ENCODE assay signal across 10 mouse cellular contexts in the genomic region with DNA sequence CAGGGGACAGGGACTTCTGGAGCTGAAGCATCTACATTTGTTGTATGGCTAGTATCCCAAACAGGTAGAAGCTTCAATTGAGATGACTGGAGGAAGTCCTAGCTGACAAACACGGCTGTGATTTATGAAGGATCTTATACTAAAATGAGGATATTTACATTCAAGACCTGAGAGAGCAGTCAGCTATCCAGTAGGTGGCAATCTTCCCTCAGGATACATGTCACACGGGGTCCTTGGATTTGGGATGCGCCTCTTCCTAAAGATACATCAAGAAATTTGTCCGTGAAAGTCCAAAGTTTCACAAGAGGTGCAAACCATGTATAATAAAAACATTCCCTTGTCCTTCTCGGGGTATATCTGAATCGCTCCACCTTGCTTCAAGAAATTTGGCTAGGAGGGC.
DNase-seq lines count a peak whose midpoint lies in the region; ATAC-seq and TF ChIP-seq lines count a peak whose summit lies in the region.
"Had no signal": no experiment of that assay in that cellular context is flagged by ENCODE, and none has a peak within 500 bp of the region (broad histone marks: within the 10 kb centered on the region; RNA-seq: fewer than 3 reads in every experiment).

No protein-coding gene starts in this region.

- 48% methylated on average over 6 of the region's 6 CpGs for WGBS in hindbrain, embryonic 10.5 days
- whole genome bisulfite sequencing in hindbrain, embryonic 13.5 days = 49% methylated on average over 6 of the region's 6 CpGs
- WGBS in midbrain, embryonic 11.5 days = 49% methylated on average over 6 of the region's 6 CpGs
- 44% methylated on average over 6 of the region's 6 CpGs for WGBS in midbrain, embryonic 16.5 days

- no peak for ATAC-seq in hindbrain, embryonic 13.5 days (ENCODE audit: low FRiP score)
- ATAC-seq in midbrain, embryonic 11.5 days (ENCODE audit: low FRiP score) = peak; percentile 42; the same call in 1 of the 2 replicates
- no peak for ATAC-seq in midbrain, embryonic 16.5 days

- H3K9ac ChIP-seq in hindbrain, embryonic 13.5 days = no peak overlapping the region
- H3K9ac ChIP-seq in midbrain, embryonic 11.5 days (ENCODE audit: low read length) = no peak overlapping the region
- no peak overlapping the region for H3K9ac ChIP-seq in midbrain, embryonic 16.5 days (ENCODE audit: low read depth, low read length)
- H3K9ac ChIP-seq: liver, embryonic 14.5 days had no signal

- DNase-seq in hindbrain, embryonic 10.5 days (ENCODE audit: low spot score) = peak; percentile 29
- DNase-seq in midbrain, embryonic 11.5 days (ENCODE audit: low spot score, missing footprints) = peak; percentile 84
- peak; percentile 5 for DNase-seq in right cerebral cortex, postnatal 14 days
- no peak for DNase-seq in frontal cortex, postnatal 10 days (ENCODE audit: low spot score in 2 of 2)
- DNase-seq: thymus, postnatal 4 days had no signal

- no peaks in the 10 kb centered on the region for H3K36me3 ChIP-seq in hindbrain, embryonic 10.5 days
- H3K36me3 ChIP-seq in hindbrain, embryonic 13.5 days = no peaks in the 10 kb centered on the region
- no peaks in the 10 kb centered on the region for H3K36me3 ChIP-seq in midbrain, embryonic 11.5 days (ENCODE audit: control insufficient read depth, insufficient read depth, low read length)
- no peaks in the 10 kb centered on the region for H3K36me3 ChIP-seq in midbrain, embryonic 16.5 days (ENCODE audit: control insufficient read depth, insufficient read depth, low read length)
- H3K36me3 ChIP-seq: G1E had no signal

- no peak for TF ChIP-seq POLR2A in cortical plate, adult 2 months (IDR thresholded peaks at IDR 0.05; ENCODE audit: extremely low read depth, insufficient read depth, low read length)

- H3K9me3 ChIP-seq in hindbrain, embryonic 10.5 days = no peaks in the 10 kb centered on the region
- H3K9me3 ChIP-seq in hindbrain, embryonic 13.5 days = no peaks in the 10 kb centered on the region
- no peaks in the 10 kb centered on the region for H3K9me3 ChIP-seq in midbrain, embryonic 11.5 days (ENCODE audit: control insufficient read depth, low read length)
- no peaks in the 10 kb centered on the region for H3K9me3 ChIP-seq in midbrain, embryonic 16.5 days (replicated peaks; ENCODE audit: control insufficient read depth, low read length, poor library complexity, severe bottlenecking)

- H3K27me3 ChIP-seq in hindbrain, embryonic 10.5 days (ENCODE audit: insufficient read depth, poor library complexity, severe bottlenecking) = peaks cover 87% of the 10 kb centered on the region
- peaks cover 67% of the 10 kb centered on the region for H3K27me3 ChIP-seq in hindbrain, embryonic 13.5 days
- peaks cover 34% of the 10 kb centered on the region for H3K27me3 ChIP-seq in midbrain, embryonic 11.5 days (ENCODE audit: control insufficient read depth, insufficient read depth, low read length)
- H3K27me3 ChIP-seq in midbrain, embryonic 16.5 days (ENCODE audit: control insufficient read depth, insufficient read depth, low read depth, low read length) = peaks cover 21% of the 10 kb centered on the region

- no peak overlapping the region for H3K4me2 ChIP-seq in hindbrain, embryonic 13.5 days
- H3K4me2 ChIP-seq in midbrain, embryonic 11.5 days = no peak overlapping the region
- no peak overlapping the region for H3K4me2 ChIP-seq in midbrain, embryonic 16.5 days (ENCODE audit: low read length)

- no peak overlapping the region for H3K27ac ChIP-seq in hindbrain, embryonic 10.5 days
- H3K27ac ChIP-seq in hindbrain, embryonic 13.5 days = no peak overlapping the region
- H3K27ac ChIP-seq in midbrain, embryonic 11.5 days (ENCODE audit: low read depth, low read length) = no peak overlapping the region
- no peak overlapping the region for H3K27ac ChIP-seq in midbrain, embryonic 16.5 days (ENCODE audit: low read length)
- H3K27ac ChIP-seq in cortical plate, adult 2 months (ENCODE audit: insufficient read depth, low read length) = no peak overlapping the region
- H3K27ac ChIP-seq: liver, embryonic 14.5 days had no signal

- 0 out of 2 replicates have a peak, but pooled peaks have one; percentile 26 for TF ChIP-seq CTCF in cortical plate, adult 2 months (IDR thresholded peaks at IDR 0.05; ENCODE audit: extremely low read depth, insufficient read depth, low read length)

- no peaks in the 10 kb centered on the region for H3K4me1 ChIP-seq in hindbrain, embryonic 10.5 days (replicated peaks)
- H3K4me1 ChIP-seq in hindbrain, embryonic 13.5 days (replicated peaks) = peaks cover 4% of the 10 kb centered on the region; the same call in 1 of the 2 replicates
- H3K4me1 ChIP-seq in midbrain, embryonic 11.5 days (ENCODE audit: control insufficient read depth, insufficient read depth, low read length) = no peaks in the 10 kb centered on the region
- H3K4me1 ChIP-seq in midbrain, embryonic 16.5 days (ENCODE audit: control insufficient read depth, insufficient read depth, low read length) = no peaks in the 10 kb centered on the region
- no peaks in the 10 kb centered on the region for H3K4me1 ChIP-seq in cortical plate, adult 2 months (ENCODE audit: control insufficient read depth, insufficient read depth, low read length)

- H3K4me3 ChIP-seq in hindbrain, embryonic 10.5 days = no peak overlapping the region
- no peak overlapping the region for H3K4me3 ChIP-seq in hindbrain, embryonic 13.5 days
- H3K4me3 ChIP-seq in midbrain, embryonic 11.5 days (ENCODE audit: low read depth, low read length) = no peak overlapping the region
- no peak overlapping the region for H3K4me3 ChIP-seq in midbrain, embryonic 16.5 days (ENCODE audit: low read depth, low read length)
- H3K4me3 ChIP-seq in cortical plate, adult 2 months (ENCODE audit: insufficient read depth, low read length) = no peak overlapping the region

Comparison
In these comparisons a context has a peak if more than half of its experiments do, and no peak if none do; other contexts are left out.
1. DNase-seq: peak in hindbrain, embryonic 10.5 days (single experiment), midbrain, embryonic 11.5 days (single experiment) and right cerebral cortex, postnatal 14 days (single experiment); none in frontal cortex, postnatal 10 days (0 of 2).